Mouse (Mus musculus) G1E (cell line): ENCODE measurements around the gene Hist1h4h.

Experiments
- CTCF ChIP-seq: IDR thresholded peaks from 2 replicates; pipeline ENCODE4 v1.5.1; 2012; ENCODE audit warnings: low read depth, low read length, inconsistent platforms, mixed read lengths
- GATA1 ChIP-seq: IDR thresholded peaks from 2 replicates; pipeline ENCODE4 v1.6.1; 2012; ENCODE audit warnings: borderline replicate concordance, low read length, inconsistent platforms, mixed read lengths
- GATA2 ChIP-seq: IDR thresholded peaks from 2 replicates; pipeline ENCODE4 v1.6.1; 2012; ENCODE audit warnings: low read depth, low read length, inconsistent platforms, borderline replicate concordance

GRCm38 (mm10) chr13:23577835-23578234 lies 47.0 kb downstream of the Hist1h4h start:
- TF ChIP-seq CTCF (no peak), GATA1 (no peak), GATA2 (no peak)
